Mouse (Mus musculus) CH12.LX (cell line): ENCODE data around the gene Srgap3. TPM values are rescaled to one million over a fixed set of nuclear protein-coding genes. Genes with fewer than 3 reads are reported as not detected.

Experiments used
- DNase-seq: peaks from one replicate; pipeline ENCODE4 v3.0.0-alpha.2; 2013; ENCODE audit errors: extremely low read depth
- H3K27ac ChIP-seq: 2 replicates; pipeline ENCODE4 v1.5.1; 2012; ENCODE audit warnings: low read depth, mild to moderate bottlenecking, control low read depth, moderate library complexity; ENCODE audit not compliant: insufficient read depth
- H3K27me3 ChIP-seq: replicated peaks from 2 replicates; pipeline ENCODE3; 2012; ENCODE audit warnings: inconsistent platforms
- H3K36me3 ChIP-seq, 2 experiments: replicated peaks in 1 of 2; 2 replicates each; pipeline versions ENCODE3 to v1.6.1; 2012; ENCODE audit warnings: inconsistent platforms in 1 of 2, low read length in 1 of 2, mild to moderate bottlenecking in 1 of 2, mixed read lengths in 1 of 2, moderate library complexity in 1 of 2; ENCODE audit not compliant: control insufficient read depth in 1 of 2, insufficient read depth in 1 of 2
- H3K4me1 ChIP-seq, 2 experiments: 2 replicates each; pipeline ENCODE4 v1.6.1; 2012; ENCODE audit warnings: inconsistent platforms in 1 of 2, moderate library complexity in 1 of 2; ENCODE audit not compliant: insufficient read depth in 2 of 2, control insufficient read depth in 1 of 2
- H3K4me2 ChIP-seq: 2 replicates; pipeline ENCODE4 v1.6.1; 2012; ENCODE audit warnings: low read depth, mild to moderate bottlenecking, control low read depth; ENCODE audit not compliant: poor library complexity, insufficient read depth, severe bottlenecking
- H3K4me3 ChIP-seq, 3 experiments: fragments of 150-350 bp in 1 of 3; sonication (generic) in 1 of 3; replicated peaks in 1 of 3; 2 replicates each; pipeline versions ENCODE3 to v1.5.1; 2011 to 2012; ENCODE audit warnings: low read depth in 2 of 3, low read length in 2 of 3, mild to moderate bottlenecking in 2 of 3, moderate library complexity in 2 of 3, control low read depth in 1 of 3, improper control_type of control experiment in 1 of 3, inconsistent platforms in 1 of 3, mixed read lengths in 1 of 3; ENCODE audit not compliant: poor library complexity in 1 of 3
- H3K79me2 ChIP-seq: replicated peaks from 2 replicates; pipeline ENCODE4 v1.6.1; 2012; ENCODE audit warnings: mild to moderate bottlenecking, moderate library complexity; ENCODE audit not compliant: control insufficient read depth, poor library complexity, insufficient read depth, severe bottlenecking; ENCODE audit errors: extremely low read depth
- H3K9ac ChIP-seq: 2 replicates; pipeline ENCODE4 v1.6.1; 2012; ENCODE audit warnings: low read depth, mild to moderate bottlenecking, control low read depth, moderate library complexity; ENCODE audit not compliant: insufficient read depth
- H3K9me3 ChIP-seq: replicated peaks from 2 replicates; pipeline ENCODE3; 2012; ENCODE audit warnings: low read length, inconsistent platforms, mixed read lengths
- CHD1 ChIP-seq: IDR thresholded peaks from 2 replicates; pipeline ENCODE4 v1.6.1; 2012; ENCODE audit warnings: low read depth, low read length, improper control_type of control experiment, inconsistent platforms
- CHD2 ChIP-seq: IDR thresholded peaks from 2 replicates; pipeline ENCODE4 v1.6.1; 2011; ENCODE audit warnings: low read length, improper control_type of control experiment
- E2F4 ChIP-seq: IDR thresholded peaks from 2 replicates; pipeline ENCODE4 v1.6.1; 2011; ENCODE audit warnings: low read depth, low read length, improper control_type of control experiment; ENCODE audit not compliant: insufficient replicate concordance
- IRF4 ChIP-seq: IDR thresholded peaks from 2 replicates; pipeline ENCODE4 v1.6.1; 2014; ENCODE audit warnings: low read depth, mild to moderate bottlenecking, inconsistent platforms, low read length, improper control_type of control experiment
- JUN ChIP-seq: IDR thresholded peaks from 2 replicates; pipeline ENCODE4 v1.6.1; 2011; ENCODE audit warnings: low read depth, mild to moderate bottlenecking, low read length, improper control_type of control experiment, moderate library complexity; ENCODE audit not compliant: insufficient read depth
- JUND ChIP-seq: conservative IDR thresholded peaks from 2 replicates; pipeline ENCODE4 v1.6.1; 2011; ENCODE audit warnings: low read depth, low read length, improper control_type of control experiment
- MAFK ChIP-seq: IDR thresholded peaks from 2 replicates; pipeline ENCODE4 v1.6.1; 2011; ENCODE audit warnings: low read length, improper control_type of control experiment; ENCODE audit not compliant: insufficient replicate concordance
- MAX ChIP-seq: IDR thresholded peaks from 2 replicates; pipeline ENCODE4 v1.6.1; 2011; ENCODE audit warnings: low read length, improper control_type of control experiment
- MXI1 ChIP-seq: IDR thresholded peaks from 2 replicates; pipeline ENCODE4 v1.6.1; 2011; ENCODE audit warnings: mild to moderate bottlenecking, low read depth, low read length, improper control_type of control experiment
- MYC ChIP-seq: IDR thresholded peaks from 2 replicates; pipeline ENCODE4 v1.6.1; 2011; ENCODE audit warnings: low read depth, mild to moderate bottlenecking, improper control_type of control experiment, low read length
- PAX5 ChIP-seq: IDR thresholded peaks from 2 replicates; pipeline ENCODE4 v1.6.1; 2012; ENCODE audit warnings: low read length, inconsistent platforms, mixed read lengths
- RAD21 ChIP-seq: IDR thresholded peaks from 2 replicates; pipeline ENCODE4 v1.6.1; 2011; ENCODE audit warnings: low read depth, mild to moderate bottlenecking, low read length, improper control_type of control experiment, moderate library complexity
- RCOR1 ChIP-seq: conservative IDR thresholded peaks from 2 replicates; pipeline ENCODE4 v1.6.1; 2012; ENCODE audit warnings: low read depth, mild to moderate bottlenecking, inconsistent platforms, low read length, improper control_type of control experiment
- TCF12 ChIP-seq: IDR thresholded peaks from 2 replicates; pipeline ENCODE4 v1.6.1; 2014; ENCODE audit warnings: low read depth, mild to moderate bottlenecking, inconsistent platforms, low read length, improper control_type of control experiment
- USF1 ChIP-seq: IDR thresholded peaks from 2 replicates; pipeline ENCODE4 v1.6.1; 2014; ENCODE audit warnings: low read depth, mild to moderate bottlenecking, inconsistent platforms, low read length, improper control_type of control experiment
- ZMIZ1 ChIP-seq: IDR thresholded peaks from 2 replicates; pipeline ENCODE4 v1.6.1; 2012; ENCODE audit warnings: low read depth, mild to moderate bottlenecking, inconsistent platforms, low read length, improper control_type of control experiment
- ZNF384 ChIP-seq: IDR thresholded peaks from 2 replicates; pipeline ENCODE4 v1.6.1; 2012; ENCODE audit warnings: low read depth, low read length, improper control_type of control experiment, inconsistent platforms
- dilution Hi-C: fragments of 300-500 bp; cut with MboI; formaldehyde crosslinking; loops from 2 replicates; pipeline ENCODE4 v1.14.3; 2020; ENCODE audit warnings: low sequenced_read_pairs; ENCODE audit not compliant: extremely low pct_unique_long_range_greater_than_20kb, extremely low pct_ligation_motif_present
- in situ Hi-C: fragments of 300-500 bp; cut with MboI; formaldehyde crosslinking; loops from 3 replicates; pipeline ENCODE4 v1.14.3; 2019; ENCODE audit warnings: low sequenced_read_pairs, low pct_ligation_motif_present, low pct_unique_long_range_greater_than_20kb, mixed read lengths
- polyA plus RNA-seq: library from polyadenylated mRNA; unstranded; fragments of >175 nt; gene quantifications from 2 replicates; pipeline ENCODE4 v1.2.1, GENCODE M21; 2012; ENCODE audit warnings: low read depth; ENCODE audit not compliant: insufficient read length
- total RNA-seq, 2 experiments: library from RNA; depleted of rRNA; stranded (reverse); fragments of 300-350 nt in 1 of 2; fragments of >200 nt in 1 of 2; gene quantifications; 2 replicates each; pipeline ENCODE4 v1.2.3; 2012 to 2014

The Srgap3 gene
- total and polyA plus RNA-seq, 3 experiments = 1.5 to 4.5 (median 2.1) TPM

DNA sequence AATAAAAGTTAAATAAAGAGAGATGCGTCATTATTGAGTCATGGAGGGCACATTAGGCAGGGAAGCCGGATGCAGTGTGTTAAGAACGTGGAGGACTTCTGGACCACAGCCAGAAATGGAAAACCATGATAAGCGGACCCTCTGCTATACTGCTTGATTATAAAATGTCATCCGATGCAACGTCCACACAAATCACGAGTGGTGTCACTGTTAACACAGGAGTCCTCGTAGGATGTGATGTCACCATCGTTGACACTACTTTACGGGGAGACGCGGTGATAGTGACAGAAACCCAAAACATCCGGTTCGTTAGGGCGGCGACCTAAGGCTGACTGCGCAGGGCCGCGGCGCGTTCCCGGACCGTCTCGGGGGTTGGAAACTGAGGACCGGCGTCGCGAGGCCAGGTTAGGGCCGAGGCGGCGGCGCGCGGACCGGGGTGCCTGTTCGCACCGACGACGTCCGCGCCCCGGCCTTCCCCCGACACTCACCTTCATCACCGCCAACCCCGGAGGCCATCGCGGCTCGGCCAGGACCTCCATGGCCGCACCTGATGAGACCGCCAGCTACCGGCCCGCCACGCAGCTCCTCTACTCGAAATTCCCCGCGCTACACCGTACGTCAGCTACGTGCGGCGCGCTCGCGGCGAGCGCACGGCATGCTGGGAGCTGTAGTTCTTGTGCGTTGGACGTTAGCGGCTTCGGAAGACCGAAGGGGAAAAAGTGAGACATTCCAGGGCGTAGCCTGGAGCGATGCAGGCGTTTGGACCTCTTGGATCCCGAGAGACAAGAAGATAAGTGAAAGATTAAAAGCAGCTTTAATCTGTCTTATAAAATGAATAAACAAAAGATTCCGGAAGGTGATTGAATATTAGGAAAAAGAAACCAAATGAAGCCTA, 250.8 kb downstream of the Srgap3 start, which contains the start of gene Rad18 (continued):
- TF ChIP-seq E2F4 = peak; percentile 85; the same call in 1 of the 2 replicates
- TF ChIP-seq, all 38 proteins: peak for 22

DNA sequence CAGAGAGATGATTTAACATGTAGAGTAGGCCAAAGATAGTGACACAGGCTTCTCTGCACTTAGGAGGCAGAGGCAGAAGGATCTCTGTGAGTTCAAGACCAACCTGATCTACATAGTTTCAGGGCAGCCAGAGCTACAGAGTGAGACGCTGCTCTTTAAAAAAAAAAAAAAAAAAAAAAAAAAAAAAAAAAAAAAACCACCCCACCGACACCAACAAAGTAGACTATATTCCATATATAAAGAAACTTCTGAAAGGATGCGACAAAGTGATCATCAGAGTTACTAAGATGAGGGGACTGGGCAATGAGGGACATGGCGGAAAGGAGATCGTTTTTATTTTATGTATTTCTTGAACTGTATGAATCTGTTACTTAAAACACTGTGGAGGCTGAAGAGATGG, 252.6 kb downstream of the Srgap3 start:
- H3K79me2 ChIP-seq = peaks cover 21% of the 10 kb centered on the region
- dilution Hi-C loops = no loop called here
- H3K9me3 ChIP-seq = no peaks in the 10 kb centered on the region
- no peak overlapping the region for H3K27ac ChIP-seq
- H3K36me3 ChIP-seq = peaks cover 19 to 45% of the 10 kb centered on the region in 2 experiments
- in situ Hi-C loops = no loop called here
- H3K9ac ChIP-seq = no peak overlapping the region
- no peak for TF ChIP-seq CHD1
- peak; percentile 63 for TF ChIP-seq ZNF384
- TF ChIP-seq, all 38 proteins: peak for 1
- Histone ChIP-seq H3K27me3 (peaks cover 3% of the 10 kb centered on the region), H3K4me3 (no peak overlapping the region), H3K4me1 (peaks cover 0 to 26% of the 10 kb centered on the region in 2 experiments; a peak in 3 of 4 replicates), H3K4me2 (no peak overlapping the region; the same call in 1 of the 2 replicates)
- no peak for DNase-seq

DNA sequence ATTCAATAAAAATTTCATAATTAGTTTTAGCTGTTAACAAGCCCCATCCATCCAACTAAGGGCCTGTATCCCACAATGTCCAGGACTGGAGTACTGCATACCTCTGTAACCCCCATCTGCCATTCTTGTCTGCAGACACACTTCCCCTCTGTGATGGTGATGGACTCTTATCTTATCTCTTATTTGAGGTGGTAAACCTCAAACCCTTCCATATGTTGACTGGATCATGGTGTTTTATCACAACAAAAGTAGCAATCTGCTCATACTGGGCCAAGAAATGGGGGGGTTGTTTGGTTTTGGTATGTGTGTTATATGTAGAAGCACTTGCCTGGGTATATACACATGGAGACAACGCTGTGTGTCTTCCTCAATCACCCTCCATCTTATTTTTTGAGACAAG, 255.5 kb downstream of the Srgap3 start:
- H3K36me3 ChIP-seq = peaks cover 22 to 70% of the 10 kb centered on the region in 2 experiments
- TF ChIP-seq PAX5 (no peak), RCOR1 (no peak), IRF4 (no peak), JUN (no peak), MYC (no peak), JUND (no peak), USF1 (no peak), TCF12 (no peak), ZMIZ1 (no peak), CHD2 (no peak), MXI1 (no peak), MAFK (no peak), RAD21 (no peak), MAX (no peak)
- no peak overlapping the region for H3K4me2 ChIP-seq

More for the DNA sequence above, 255.5 kb downstream of the Srgap3 start:
- H3K4me3 ChIP-seq = no peak overlapping the region
- DNase-seq = no peak
- H3K9me3 ChIP-seq = no peaks in the 10 kb centered on the region
- no peak overlapping the region for H3K9ac ChIP-seq
- in situ Hi-C loops = no loop called here
- peaks cover 0 to 23% of the 10 kb centered on the region in 2 experiments; a peak in 3 of 4 replicates for H3K4me1 ChIP-seq
- dilution Hi-C loops = no loop called here
- H3K27ac ChIP-seq = no peak overlapping the region
- H3K27me3 ChIP-seq = no peaks in the 10 kb centered on the region
- H3K79me2 ChIP-seq = peaks cover 21% of the 10 kb centered on the region
